Mouse (Mus musculus): Measurements from ENCODE around the gene Ppm1l. TPM values are rescaled to one million over a fixed set of nuclear protein-coding genes. Genes with fewer than 3 reads are reported as not detected.

Ppm1l gene
- polyA plus RNA-seq (2012; fragmentation: generic; extraction: Trizol), result 6.8 TPM

GRCm38 (mm10) chr3:69316391-69317195, at the start of gene Ppm1l:
Ppm1l (plus strand) TSS chr3:69316861.
- Histone ChIP-seq H3K79me2 (ENCODE audit: control insufficient read depth, insufficient read depth) (no peaks in the 10 kb centered on the region), H3K4me3 (peak within 1 kb of the TSS; percentile 51), H3K36me3 (ENCODE audit: control insufficient read depth, insufficient read depth) (no peaks in the 10 kb centered on the region), H3ac (ENCODE audit: control insufficient read depth, insufficient read length) (peak within 1 kb of the TSS; percentile 48), H3K27me3 (ENCODE audit: control insufficient read depth, insufficient read depth, insufficient read length) (no peaks in the 10 kb centered on the region), H3K4me2 (ENCODE audit: low read depth) (peak within 1 kb of the TSS; percentile 87)
- TF ChIP-seq TCF3 (IDR thresholded peaks at IDR 0.05; ENCODE audit: insufficient read length, low read depth) (no peak), POLR2AphosphoS2 (IDR thresholded peaks at IDR 0.05; ENCODE audit: insufficient read length, low read depth) (peak; percentile 85), TCF12 (IDR thresholded peaks at IDR 0.05; ENCODE audit: insufficient read depth, poor library complexity, severe bottlenecking) (no peak), USF1 (IDR thresholded peaks at IDR 0.05; ENCODE audit: low read depth) (peak; percentile 62), MYOD1 (IDR thresholded peaks at IDR 0.05; ENCODE audit: control insufficient read depth in 1 of 3, insufficient read length in 2 of 3, low read depth in 2 of 3) (peak in 1 of 3 experiments; percentile 15), MYOG (IDR thresholded peaks at IDR 0.05; ENCODE audit: control insufficient read depth in 1 of 3, insufficient read depth in 1 of 3, insufficient read length in 2 of 3, low read depth in 2 of 3) (peak in 1 of 3 experiments; percentile 3), POLR2A (IDR thresholded peaks at IDR 0.05; ENCODE audit: insufficient read length, low read depth) (peak; percentile 87), MAX (IDR thresholded peaks at IDR 0.05; ENCODE audit: low read depth) (no peak), REST (IDR thresholded peaks at IDR 0.05; ENCODE audit: insufficient read depth, insufficient read length) (no peak)

- Histone ChIP-seq H3K27me3 (ENCODE audit: control insufficient read depth, insufficient read depth, insufficient read length) (no peaks in the 10 kb centered on the region), H3K4me3 (no peak overlapping the region), H3K79me2 (ENCODE audit: control insufficient read depth, insufficient read depth) (no peaks in the 10 kb centered on the region), H3K36me3 (ENCODE audit: control insufficient read depth, insufficient read depth) (no peaks in the 10 kb centered on the region), H3ac (ENCODE audit: control insufficient read depth, insufficient read length) (no peak overlapping the region), H3K4me2 (ENCODE audit: low read depth) (peak overlapping the region; percentile 35)
- TF ChIP-seq CEBPB (IDR thresholded peaks at IDR 0.05; ENCODE audit: insufficient read depth, poor library complexity, severe bottlenecking), result no peak
- no peak for TF ChIP-seq MAX (IDR thresholded peaks at IDR 0.05; ENCODE audit: low read depth)
- no peak for TF ChIP-seq MYOD1 (IDR thresholded peaks at IDR 0.05; ENCODE audit: control insufficient read depth in 1 of 3, insufficient read length in 2 of 3, low read depth in 2 of 3)
- no peak for TF ChIP-seq USF1 (IDR thresholded peaks at IDR 0.05; ENCODE audit: low read depth)
- no peak for TF ChIP-seq SRF (IDR thresholded peaks at IDR 0.05; ENCODE audit: control insufficient read depth, insufficient read length, low read depth)
- no peak for TF ChIP-seq TCF12 (IDR thresholded peaks at IDR 0.05; ENCODE audit: insufficient read depth, poor library complexity, severe bottlenecking)
- no peak for TF ChIP-seq TCF3 (IDR thresholded peaks at IDR 0.05; ENCODE audit: insufficient read length, low read depth)
- TF ChIP-seq POLR2A (IDR thresholded peaks at IDR 0.05; ENCODE audit: insufficient read length, low read depth), result no peak
- TF ChIP-seq MYOG (IDR thresholded peaks at IDR 0.05; ENCODE audit: control insufficient read depth in 1 of 3, insufficient read depth in 1 of 3, insufficient read length in 2 of 3, low read depth in 2 of 3), result no peak
- TF ChIP-seq POLR2AphosphoS2 (IDR thresholded peaks at IDR 0.05; ENCODE audit: insufficient read length, low read depth), result no peak
- no peak for TF ChIP-seq E2F4 (IDR thresholded peaks at IDR 0.05; ENCODE audit: insufficient read depth)
- no peak for TF ChIP-seq REST (IDR thresholded peaks at IDR 0.05; ENCODE audit: insufficient read depth, insufficient read length)
Observed at GRCm38 (mm10) chr3:69271812-69272211, 44.8 kb upstream of the Ppm1l start.

GRCm38 (mm10) chr3:69274018-69274663, 42.5 kb upstream of the Ppm1l start:
- H3K36me3 ChIP-seq (ENCODE audit: control insufficient read depth, insufficient read depth), result no peaks in the 10 kb centered on the region
- no peaks in the 10 kb centered on the region for H3K27me3 ChIP-seq (ENCODE audit: control insufficient read depth, insufficient read depth, insufficient read length)
- H3K4me2 ChIP-seq (ENCODE audit: low read depth), result no peak overlapping the region
- no peak overlapping the region for H3K4me3 ChIP-seq
- no peaks in the 10 kb centered on the region for H3K79me2 ChIP-seq (ENCODE audit: control insufficient read depth, insufficient read depth)
- no peak overlapping the region for H3ac ChIP-seq (ENCODE audit: control insufficient read depth, insufficient read length)
- TF ChIP-seq MYOG (IDR thresholded peaks at IDR 0.05; ENCODE audit: control insufficient read depth in 1 of 3, insufficient read depth in 1 of 3, insufficient read length in 2 of 3, low read depth in 2 of 3) (no peak), CEBPB (IDR thresholded peaks at IDR 0.05; ENCODE audit: insufficient read depth, poor library complexity, severe bottlenecking) (no peak), SRF (IDR thresholded peaks at IDR 0.05; ENCODE audit: control insufficient read depth, insufficient read length, low read depth) (no peak), POLR2AphosphoS2 (IDR thresholded peaks at IDR 0.05; ENCODE audit: insufficient read length, low read depth) (no peak), POLR2A (IDR thresholded peaks at IDR 0.05; ENCODE audit: insufficient read length, low read depth) (no peak), TCF12 (IDR thresholded peaks at IDR 0.05; ENCODE audit: insufficient read depth, poor library complexity, severe bottlenecking) (no peak), TCF3 (IDR thresholded peaks at IDR 0.05; ENCODE audit: insufficient read length, low read depth) (no peak), E2F4 (IDR thresholded peaks at IDR 0.05; ENCODE audit: insufficient read depth) (no peak)

GRCm38 (mm10) chr3:69274664-69275312, 41.9 kb upstream of the Ppm1l start:
- no peak for TF ChIP-seq REST (IDR thresholded peaks at IDR 0.05; ENCODE audit: insufficient read depth, insufficient read length)
- TF ChIP-seq USF1 (IDR thresholded peaks at IDR 0.05; ENCODE audit: low read depth), result no peak
- no peak for TF ChIP-seq MYOD1 (IDR thresholded peaks at IDR 0.05; ENCODE audit: control insufficient read depth in 1 of 3, insufficient read length in 2 of 3, low read depth in 2 of 3)
- no peak for TF ChIP-seq POLR2AphosphoS2 (IDR thresholded peaks at IDR 0.05; ENCODE audit: insufficient read length, low read depth)
- TF ChIP-seq MYOG (IDR thresholded peaks at IDR 0.05; ENCODE audit: control insufficient read depth in 1 of 3, insufficient read depth in 1 of 3, insufficient read length in 2 of 3, low read depth in 2 of 3), result no peak
- TF ChIP-seq CEBPB (IDR thresholded peaks at IDR 0.05; ENCODE audit: insufficient read depth, poor library complexity, severe bottlenecking), result no peak
- TF ChIP-seq TCF12 (IDR thresholded peaks at IDR 0.05; ENCODE audit: insufficient read depth, poor library complexity, severe bottlenecking), result no peak
- TF ChIP-seq SRF (IDR thresholded peaks at IDR 0.05; ENCODE audit: control insufficient read depth, insufficient read length, low read depth), result no peak
- no peak for TF ChIP-seq E2F4 (IDR thresholded peaks at IDR 0.05; ENCODE audit: insufficient read depth)
- TF ChIP-seq MAX (IDR thresholded peaks at IDR 0.05; ENCODE audit: low read depth), result no peak
- no peak for TF ChIP-seq POLR2A (IDR thresholded peaks at IDR 0.05; ENCODE audit: insufficient read length, low read depth)
- no peak for TF ChIP-seq TCF3 (IDR thresholded peaks at IDR 0.05; ENCODE audit: insufficient read length, low read depth)
- Histone ChIP-seq H3ac (ENCODE audit: control insufficient read depth, insufficient read length) (no peak overlapping the region), H3K27me3 (ENCODE audit: control insufficient read depth, insufficient read depth, insufficient read length) (no peaks in the 10 kb centered on the region), H3K4me2 (ENCODE audit: low read depth) (no peak overlapping the region), H3K79me2 (ENCODE audit: control insufficient read depth, insufficient read depth) (no peaks in the 10 kb centered on the region), H3K36me3 (ENCODE audit: control insufficient read depth, insufficient read depth) (no peaks in the 10 kb centered on the region), H3K4me3 (no peak overlapping the region)

Measured in myocyte (in vitro differentiated cells).